Mouse (Mus musculus): Measurements from ENCODE around the gene Git1. TPM values are rescaled to one million over a fixed set of nuclear protein-coding genes. Genes with fewer than 3 reads are reported as not detected.

The Git1 gene
- polyA plus RNA-seq, 1 experiment from 2014 or later, result 2.1 TPM

DNA sequence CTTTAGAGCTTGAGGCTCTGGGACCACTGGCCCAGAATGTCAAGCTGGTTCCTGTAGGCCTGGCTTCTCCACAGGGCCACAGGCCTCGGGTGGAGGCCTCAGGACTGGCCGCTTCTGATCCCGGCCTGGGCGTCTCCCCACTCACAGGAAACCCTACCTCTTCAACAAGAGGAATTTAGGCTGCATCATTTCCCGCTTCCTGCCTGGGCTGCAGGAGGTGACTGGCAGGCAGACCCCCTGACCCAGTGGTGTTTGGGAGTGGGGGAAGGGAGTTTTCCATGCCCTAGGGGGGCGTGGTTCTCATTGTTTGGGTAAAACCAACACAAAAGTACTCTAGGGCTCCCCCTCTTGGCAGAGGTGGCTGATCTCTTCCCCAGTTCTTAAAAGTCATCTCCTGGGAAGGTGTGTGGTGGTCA is 4.0 kb downstream of the Git1 start:
- peaks cover 36% of the 10 kb centered on the region for H3K4me1 ChIP-seq (ENCODE audit: insufficient read depth)
- H3K4me3 ChIP-seq (ENCODE audit: low read depth, low read length), result no peak overlapping the region
- ATAC-seq (no peak), DNase-seq (peak; percentile 73)
- H3K27me3 ChIP-seq (ENCODE audit: insufficient read depth, low read length), result no peaks in the 10 kb centered on the region
- no peak overlapping the region for H3K9ac ChIP-seq (replicated peaks)
- no peak overlapping the region for H3K4me2 ChIP-seq (ENCODE audit: low read depth, low read length)
- peaks cover 17% of the 10 kb centered on the region for H3K36me3 ChIP-seq (replicated peaks; ENCODE audit: insufficient read depth, low read length)
- WGBS (ENCODE audit: insufficient replicate concordance), result 47% methylated on average over 6 of the region's 6 CpGs
- no peaks in the 10 kb centered on the region for H3K9me3 ChIP-seq (ENCODE audit: low read length)
- H3K27ac ChIP-seq (ENCODE audit: low read depth), result peak overlapping the region; percentile 76
- TF ChIP-seq EP300 (IDR thresholded peaks at IDR 0.05; ENCODE audit: low read depth) (0 out of 2 replicates have a peak, but pooled peaks have one; percentile 19), CTCF (IDR thresholded peaks at IDR 0.05; ENCODE audit: low read depth) (peak; percentile 56)

DNA sequence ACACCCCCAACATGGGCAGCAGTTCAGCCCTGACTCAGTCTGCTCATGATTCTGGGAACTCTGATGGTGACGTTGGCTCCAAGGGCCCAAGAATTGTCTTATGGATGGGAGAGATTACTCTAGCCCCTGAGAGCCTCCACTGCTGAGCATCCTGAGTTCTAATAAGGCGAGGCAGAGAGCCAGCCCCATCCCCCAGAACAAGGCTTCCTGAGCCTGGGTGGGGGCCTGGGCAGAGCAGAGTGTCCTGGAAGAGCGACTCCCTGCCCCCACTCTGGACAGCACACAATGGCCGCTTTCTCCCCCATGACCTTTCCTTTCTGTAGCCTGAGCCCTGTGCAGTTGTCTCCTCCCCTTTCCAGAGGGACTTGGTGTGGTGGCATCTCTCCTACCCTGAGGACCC is 4.5 kb downstream of the Git1 start:
- no peaks in the 10 kb centered on the region for H3K27me3 ChIP-seq (ENCODE audit: insufficient read depth, low read length)
- H3K9ac ChIP-seq (replicated peaks), result no peak overlapping the region
- peak overlapping the region; percentile 57; the same call in 1 of the 2 replicates for H3K27ac ChIP-seq (ENCODE audit: low read depth)
- no peak for ATAC-seq
- H3K9me3 ChIP-seq (ENCODE audit: low read length), result no peaks in the 10 kb centered on the region
- peak; percentile 19 for DNase-seq
- H3K36me3 ChIP-seq (replicated peaks; ENCODE audit: insufficient read depth, low read length), result peaks cover 18% of the 10 kb centered on the region
- H3K4me1 ChIP-seq (ENCODE audit: insufficient read depth), result peaks cover 33% of the 10 kb centered on the region
- H3K4me2 ChIP-seq (ENCODE audit: low read depth, low read length), result no peak overlapping the region
- no peak for TF ChIP-seq CTCF (IDR thresholded peaks at IDR 0.05; ENCODE audit: low read depth)
- TF ChIP-seq EP300 (IDR thresholded peaks at IDR 0.05; ENCODE audit: low read depth), result no peak
- 71% methylated on average over 4 of the region's 4 CpGs for WGBS (ENCODE audit: insufficient replicate concordance)
- no peak overlapping the region for H3K4me3 ChIP-seq (ENCODE audit: low read depth, low read length)

DNA sequence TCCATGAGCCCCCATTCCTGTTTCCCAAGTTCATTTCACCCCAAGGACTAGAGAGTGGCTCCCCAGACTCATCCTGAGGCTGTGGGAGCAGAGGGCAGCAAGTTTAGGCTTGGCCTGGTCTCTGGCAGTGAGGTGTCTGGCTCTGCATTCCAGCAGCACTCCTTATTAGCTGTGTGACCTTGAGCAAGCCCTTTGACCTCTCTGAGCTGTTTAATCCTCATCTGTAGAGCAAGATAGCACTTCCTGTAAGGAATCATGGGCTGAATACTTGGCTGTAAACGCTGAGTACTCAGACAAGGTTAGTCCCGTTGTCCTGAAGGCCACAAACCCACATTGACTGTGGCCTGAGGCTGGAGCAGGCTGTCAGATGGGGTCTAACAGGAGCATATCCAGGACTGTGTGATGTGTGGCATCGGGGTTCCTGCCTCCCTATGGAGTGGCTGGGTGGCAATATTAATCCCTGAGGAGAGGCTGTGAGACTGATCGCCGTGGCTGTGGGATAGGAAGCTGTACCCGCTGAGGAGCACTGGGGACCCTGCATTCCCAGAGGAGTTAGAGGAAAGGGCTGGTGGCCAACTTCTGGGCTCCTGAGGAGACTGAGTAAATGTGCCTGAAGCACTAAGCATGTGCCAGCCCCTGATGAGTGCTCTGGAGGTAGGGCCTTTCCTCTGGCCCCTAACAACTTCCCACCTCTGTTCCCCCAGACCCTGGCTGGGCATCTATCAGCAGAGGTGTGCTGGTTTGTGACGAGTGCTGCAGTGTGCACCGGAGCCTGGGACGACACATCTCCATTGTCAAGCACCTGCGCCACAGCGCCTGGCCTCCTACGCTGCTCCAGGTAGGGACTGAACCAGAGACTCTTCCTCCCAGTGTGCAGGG is 5.1 kb downstream of the Git1 start:
- TF ChIP-seq EP300 (IDR thresholded peaks at IDR 0.05; ENCODE audit: low read depth) (no peak), CTCF (IDR thresholded peaks at IDR 0.05; ENCODE audit: low read depth) (no peak)
- Histone ChIP-seq H3K4me2 (ENCODE audit: low read depth, low read length) (no peak overlapping the region), H3K9ac (replicated peaks) (0 out of 2 replicates have a peak overlapping the region, but pooled peaks have one; percentile 13), H3K9me3 (ENCODE audit: low read length) (no peaks in the 10 kb centered on the region), H3K27ac (ENCODE audit: low read depth) (peak overlapping the region; percentile 57; the same call in 1 of the 2 replicates), H3K4me3 (ENCODE audit: low read depth, low read length) (no peak overlapping the region), H3K27me3 (ENCODE audit: insufficient read depth, low read length) (no peaks in the 10 kb centered on the region), H3K36me3 (replicated peaks; ENCODE audit: insufficient read depth, low read length) (peaks cover 25% of the 10 kb centered on the region), H3K4me1 (ENCODE audit: insufficient read depth) (peaks cover 33% of the 10 kb centered on the region)
- DNase-seq, result no peak
- 86% methylated on average over 12 of the region's 12 CpGs for WGBS (ENCODE audit: insufficient replicate concordance)
- no peak for ATAC-seq

- H3K36me3 ChIP-seq (replicated peaks; ENCODE audit: insufficient read depth, low read length), result peaks cover 27% of the 10 kb centered on the region
These were observed 6.0 kb downstream of the Git1 start for GRCm38 (mm10) chr11:77499354-77499753.

GRCm38 (mm10) chr11:77500361-77501325 is 7.3 kb downstream of the Git1 start:
- H3K4me3 ChIP-seq (ENCODE audit: low read depth, low read length), result no peak overlapping the region
- peak; percentile 14 for DNase-seq
- ATAC-seq, result no peak
- TF ChIP-seq CTCF (IDR thresholded peaks at IDR 0.05; ENCODE audit: low read depth) (no peak), EP300 (IDR thresholded peaks at IDR 0.05; ENCODE audit: low read depth) (no peak)
- peaks cover 39% of the 10 kb centered on the region for H3K36me3 ChIP-seq (replicated peaks; ENCODE audit: insufficient read depth, low read length)
- no peak overlapping the region for H3K27ac ChIP-seq (ENCODE audit: low read depth)
- H3K4me1 ChIP-seq (ENCODE audit: insufficient read depth), result peaks cover 15% of the 10 kb centered on the region
- 83% methylated on average over 17 of the region's 17 CpGs for WGBS (ENCODE audit: insufficient replicate concordance)
- H3K4me2 ChIP-seq (ENCODE audit: low read depth, low read length), result no peak overlapping the region
- no peak overlapping the region; the same call in 1 of the 2 replicates for H3K9ac ChIP-seq (replicated peaks)
- no peaks in the 10 kb centered on the region for H3K9me3 ChIP-seq (ENCODE audit: low read length)
- H3K27me3 ChIP-seq (ENCODE audit: insufficient read depth, low read length), result no peaks in the 10 kb centered on the region

More at GRCm38 (mm10) chr11:77499354-77499753, 6.0 kb downstream of the Git1 start:
- no peak for TF ChIP-seq CTCF (IDR thresholded peaks at IDR 0.05; ENCODE audit: low read depth)
- no peak for TF ChIP-seq EP300 (IDR thresholded peaks at IDR 0.05; ENCODE audit: low read depth)
- Histone ChIP-seq H3K27me3 (ENCODE audit: insufficient read depth, low read length) (no peaks in the 10 kb centered on the region), H3K4me2 (ENCODE audit: low read depth, low read length) (no peak overlapping the region), H3K4me3 (ENCODE audit: low read depth, low read length) (no peak overlapping the region), H3K27ac (ENCODE audit: low read depth) (no peak overlapping the region), H3K9me3 (ENCODE audit: low read length) (no peaks in the 10 kb centered on the region), H3K4me1 (ENCODE audit: insufficient read depth) (peaks cover 26% of the 10 kb centered on the region), H3K9ac (replicated peaks) (no peak overlapping the region)
- ATAC-seq (no peak), DNase-seq (no peak)
- 82% methylated on average over 7 of the region's 7 CpGs for WGBS (ENCODE audit: insufficient replicate concordance)

Data from liver, postnatal 0 days (tissue).